17 mouse cellular contexts compared by ENCODE assay signal in the genomic region with DNA sequence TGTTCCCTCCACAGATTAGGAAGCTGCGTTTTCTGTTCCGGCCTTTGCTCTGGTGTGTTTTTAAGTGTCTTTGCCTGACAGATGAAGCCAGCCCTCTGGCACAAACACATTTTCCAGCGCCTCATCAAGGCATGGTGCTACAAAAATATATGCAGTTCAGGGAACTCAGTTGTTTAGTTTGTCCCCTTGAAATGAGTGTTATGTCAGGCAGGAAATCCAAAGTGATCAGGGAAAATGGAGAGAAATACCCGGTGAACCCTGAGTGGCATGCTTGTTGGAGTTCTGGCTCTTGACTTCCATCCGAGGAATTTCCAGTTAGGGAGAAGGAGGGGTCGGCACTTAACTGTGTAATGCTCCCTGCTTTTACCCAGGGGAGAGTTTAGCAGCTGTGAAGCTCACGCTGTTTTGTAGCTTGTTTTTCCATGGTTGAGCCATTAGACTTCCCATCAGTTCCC.
A peak's percentile ranks its signal among the peaks of the same experiment; 100 is the strongest.
DNase-seq lines count a peak whose midpoint lies in the region; ATAC-seq lines count a peak whose summit lies in the region.
"Had no signal": no experiment of that assay in that cellular context is flagged by ENCODE, and none has a peak within 500 bp of the region (broad histone marks: within the 10 kb centered on the region; RNA-seq: fewer than 3 reads in every experiment).

No protein-coding gene starts in this region.

- H3K27me3 ChIP-seq in heart, embryonic 10.5 days (ENCODE audit: insufficient read depth, poor library complexity, severe bottlenecking), result no peaks in the 10 kb centered on the region
- H3K27me3 ChIP-seq in neural tube, embryonic 13.5 days, result no peaks in the 10 kb centered on the region
- H3K27me3 ChIP-seq: midbrain, embryonic 13.5 days had no signal

- H3K27ac ChIP-seq in heart, embryonic 10.5 days, result no peak overlapping the region
- H3K27ac ChIP-seq in neural tube, embryonic 13.5 days (replicated peaks), result peak overlapping the region; percentile 61
- H3K27ac ChIP-seq: layer of hippocampus, adult 2 months; left cerebral cortex, adult 2 months; macrophage; midbrain, embryonic 13.5 days had no signal

- H3K36me3 ChIP-seq in heart, embryonic 10.5 days, result no peaks in the 10 kb centered on the region
- H3K36me3 ChIP-seq in neural tube, embryonic 13.5 days, result no peaks in the 10 kb centered on the region
- H3K36me3 ChIP-seq: midbrain, embryonic 13.5 days had no signal

- H3K4me1 ChIP-seq in heart, embryonic 10.5 days, result peaks cover 9% of the 10 kb centered on the region; the same call in 1 of the 2 replicates
- H3K4me1 ChIP-seq in neural tube, embryonic 13.5 days (replicated peaks), result peaks cover 19% of the 10 kb centered on the region

- intact Hi-C loops in heart, postnatal 10 days (cut with DNase I), result no loop called here

- no peak for ATAC-seq in neural tube, embryonic 13.5 days (ENCODE audit: low read depth)
- ATAC-seq: forebrain, embryonic 16.5 days; midbrain, embryonic 13.5 days had no signal

- H3K4me3 ChIP-seq in heart, embryonic 10.5 days, result no peak overlapping the region
- H3K4me3 ChIP-seq in neural tube, embryonic 13.5 days, result no peak overlapping the region
- H3K4me3 ChIP-seq: layer of hippocampus, adult 2 months; left cerebral cortex, adult 2 months; midbrain, embryonic 13.5 days had no signal

- WGBS in heart, embryonic 10.5 days, result 27% methylated on average over 7 of the region's 7 CpGs
- 50% methylated on average over 7 of the region's 7 CpGs for WGBS in neural tube, embryonic 13.5 days

- H3K9ac ChIP-seq in neural tube, embryonic 13.5 days, result no peak overlapping the region
- H3K9ac ChIP-seq: midbrain, embryonic 13.5 days had no signal

- no peaks in the 10 kb centered on the region for H3K9me3 ChIP-seq in heart, embryonic 10.5 days
- no peaks in the 10 kb centered on the region for H3K9me3 ChIP-seq in neural tube, embryonic 13.5 days
- H3K9me3 ChIP-seq: midbrain, embryonic 13.5 days had no signal

- no peak overlapping the region for H3K4me2 ChIP-seq in neural tube, embryonic 13.5 days
- H3K4me2 ChIP-seq: midbrain, embryonic 13.5 days had no signal

- DNase-seq in heart, postnatal 10 days, result peak; percentile 27 to 34
- no peak for DNase-seq in heart, embryonic 10.5 days (ENCODE audit: low spot score)
- DNase-seq in neural tube, embryonic 10.5 days (ENCODE audit: extremely low spot score, low spot score), result no peak
- peak; percentile 19 for DNase-seq in lung, postnatal 36 days
- no peak for DNase-seq in frontal cortex, postnatal 14 days (ENCODE audit: low spot score in 2 of 2)
- no peak for DNase-seq in cerebellum, postnatal 4 days (ENCODE audit: low spot score in 2 of 2)
- DNase-seq: adrenal gland, adult 2 months; cerebellum, adult 18-20 months; gastrocnemius, postnatal 10 days; right cerebral cortex, postnatal 4 days; thymus, adult 18-20 months had no signal

Comparison
In these comparisons a context has a peak if more than half of its experiments do, and no peak if none do; other contexts are left out.
1. DNase-seq: peak in heart, postnatal 10 days (2 of 2) and lung, postnatal 36 days (single experiment); none in heart, embryonic 10.5 days (single experiment), neural tube, embryonic 10.5 days (single experiment), frontal cortex, postnatal 14 days (0 of 2) and cerebellum, postnatal 4 days (0 of 2).